Mouse (Mus musculus): ENCODE measurements around the gene Bricd5. TPM values are rescaled to one million over a fixed set of nuclear protein-coding genes. Genes with fewer than 3 reads are reported as not detected.

Bricd5 gene
- total and polyA plus RNA-seq, 3 experiments, result 0.27 to 0.33 TPM; not detected in 1

- no peak for DNase-seq (ENCODE audit: low spot score)
- TF ChIP-seq GATA1 (IDR thresholded peaks at IDR 0.05; ENCODE audit: borderline replicate concordance, low read length) (no peak), TAL1 (conservative IDR thresholded peaks at IDR 0.05; ENCODE audit: low read depth, low read length) (no peak), GATA2 (IDR thresholded peaks at IDR 0.05; ENCODE audit: borderline replicate concordance, low read depth, low read length) (no peak), CTCF (IDR thresholded peaks at IDR 0.05; ENCODE audit: low read depth, low read length) (no peak), POLR2AphosphoS5 (IDR thresholded peaks at IDR 0.05; ENCODE audit: insufficient replicate concordance, low read depth, low read length) (no peak)
- Histone ChIP-seq H3K27me3 (ENCODE audit: insufficient read depth, low read length) (no peaks in the 10 kb centered on the region), H3K4me3 (ENCODE audit: low read depth, low read length) (no peak overlapping the region), H3K4me1 (ENCODE audit: insufficient read depth, low read depth, low read length) (peaks cover 4% of the 10 kb centered on the region; the same call in 1 of the 2 replicates), H3K36me3 (replicated peaks) (peaks cover 100% of the 10 kb centered on the region), H3K9me3 (replicated peaks) (no peaks in the 10 kb centered on the region)
- no peak for ATAC-seq (ENCODE audit: extremely low read depth, insufficient number of reproducible peaks, low FRiP score, poor library complexity, severe bottlenecking)
Measured at GRCm38 (mm10) chr17:24443409-24443808, 30.3 kb upstream of the Bricd5 start.

GRCm38 (mm10) chr17:24446590-24446989 is 27.1 kb upstream of the Bricd5 start:
- no peak for ATAC-seq (ENCODE audit: extremely low read depth, insufficient number of reproducible peaks, low FRiP score, poor library complexity, severe bottlenecking)
- Histone ChIP-seq H3K9me3 (replicated peaks) (no peaks in the 10 kb centered on the region), H3K27me3 (ENCODE audit: insufficient read depth, low read length) (no peaks in the 10 kb centered on the region), H3K4me3 (ENCODE audit: low read depth, low read length) (no peak overlapping the region), H3K36me3 (replicated peaks) (peaks cover 100% of the 10 kb centered on the region), H3K4me1 (ENCODE audit: insufficient read depth, low read depth, low read length) (peaks cover 10% of the 10 kb centered on the region)
- no peak for TF ChIP-seq GATA1 (IDR thresholded peaks at IDR 0.05; ENCODE audit: borderline replicate concordance, low read length)
- TF ChIP-seq POLR2AphosphoS5 (IDR thresholded peaks at IDR 0.05; ENCODE audit: insufficient replicate concordance, low read depth, low read length), result no peak
- no peak for TF ChIP-seq CTCF (IDR thresholded peaks at IDR 0.05; ENCODE audit: low read depth, low read length)
- no peak for TF ChIP-seq TAL1 (conservative IDR thresholded peaks at IDR 0.05; ENCODE audit: low read depth, low read length)
- TF ChIP-seq GATA2 (IDR thresholded peaks at IDR 0.05; ENCODE audit: borderline replicate concordance, low read depth, low read length), result no peak
- DNase-seq (ENCODE audit: low spot score), result no peak

- no peaks in the 10 kb centered on the region for H3K9me3 ChIP-seq (replicated peaks)
- ATAC-seq (ENCODE audit: extremely low read depth, insufficient number of reproducible peaks, low FRiP score, poor library complexity, severe bottlenecking), result no peak
- H3K27me3 ChIP-seq (ENCODE audit: insufficient read depth, low read length), result no peaks in the 10 kb centered on the region
- TF ChIP-seq GATA2 (IDR thresholded peaks at IDR 0.05; ENCODE audit: borderline replicate concordance, low read depth, low read length) (no peak), TAL1 (conservative IDR thresholded peaks at IDR 0.05; ENCODE audit: low read depth, low read length) (no peak), CTCF (IDR thresholded peaks at IDR 0.05; ENCODE audit: low read depth, low read length) (no peak), POLR2AphosphoS5 (IDR thresholded peaks at IDR 0.05; ENCODE audit: insufficient replicate concordance, low read depth, low read length) (no peak), GATA1 (IDR thresholded peaks at IDR 0.05; ENCODE audit: borderline replicate concordance, low read length) (no peak)
- no peak for DNase-seq (ENCODE audit: low spot score)
- H3K36me3 ChIP-seq (replicated peaks), result peaks cover 83% of the 10 kb centered on the region
- H3K4me1 ChIP-seq (ENCODE audit: insufficient read depth, low read depth, low read length), result peaks cover 27% of the 10 kb centered on the region
- H3K4me3 ChIP-seq (ENCODE audit: low read depth, low read length), result no peak overlapping the region
Measured at GRCm38 (mm10) chr17:24449507-24449906, 24.2 kb upstream of the Bricd5 start.

DNA sequence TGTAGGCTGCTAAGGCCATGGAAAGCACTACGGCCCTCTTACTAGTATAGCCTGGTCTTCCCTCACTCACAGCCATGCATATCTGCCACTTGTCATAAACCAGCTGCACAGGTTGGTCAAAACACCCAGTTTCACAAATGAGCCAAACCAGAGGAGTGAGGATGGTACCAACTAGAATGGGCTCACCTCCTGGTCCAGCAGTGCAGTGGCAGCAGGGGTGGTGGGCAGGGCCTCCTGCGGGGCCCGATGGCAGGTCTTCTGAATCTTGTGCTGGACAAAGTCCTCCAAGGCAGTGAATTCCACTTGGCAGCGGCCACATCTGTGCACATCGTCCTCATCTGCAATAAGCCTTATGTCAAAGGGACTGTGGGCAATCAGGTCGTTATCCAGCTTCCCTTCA is 22.5 kb upstream of the Bricd5 start:
- TF ChIP-seq GATA1 (IDR thresholded peaks at IDR 0.05; ENCODE audit: borderline replicate concordance, low read length) (no peak), CTCF (IDR thresholded peaks at IDR 0.05; ENCODE audit: low read depth, low read length) (no peak), POLR2AphosphoS5 (IDR thresholded peaks at IDR 0.05; ENCODE audit: insufficient replicate concordance, low read depth, low read length) (no peak), TAL1 (conservative IDR thresholded peaks at IDR 0.05; ENCODE audit: low read depth, low read length) (no peak), GATA2 (IDR thresholded peaks at IDR 0.05; ENCODE audit: borderline replicate concordance, low read depth, low read length) (no peak)
- no peaks in the 10 kb centered on the region for H3K27me3 ChIP-seq (ENCODE audit: insufficient read depth, low read length)
- no peaks in the 10 kb centered on the region for H3K9me3 ChIP-seq (replicated peaks)
- DNase-seq (ENCODE audit: low spot score), result no peak
- H3K4me1 ChIP-seq (ENCODE audit: insufficient read depth, low read depth, low read length), result peaks cover 32% of the 10 kb centered on the region
- no peak overlapping the region for H3K4me3 ChIP-seq (ENCODE audit: low read depth, low read length)
- H3K36me3 ChIP-seq (replicated peaks), result peaks cover 66% of the 10 kb centered on the region
- ATAC-seq (ENCODE audit: extremely low read depth, insufficient number of reproducible peaks, low FRiP score, poor library complexity, severe bottlenecking), result no peak

DNA sequence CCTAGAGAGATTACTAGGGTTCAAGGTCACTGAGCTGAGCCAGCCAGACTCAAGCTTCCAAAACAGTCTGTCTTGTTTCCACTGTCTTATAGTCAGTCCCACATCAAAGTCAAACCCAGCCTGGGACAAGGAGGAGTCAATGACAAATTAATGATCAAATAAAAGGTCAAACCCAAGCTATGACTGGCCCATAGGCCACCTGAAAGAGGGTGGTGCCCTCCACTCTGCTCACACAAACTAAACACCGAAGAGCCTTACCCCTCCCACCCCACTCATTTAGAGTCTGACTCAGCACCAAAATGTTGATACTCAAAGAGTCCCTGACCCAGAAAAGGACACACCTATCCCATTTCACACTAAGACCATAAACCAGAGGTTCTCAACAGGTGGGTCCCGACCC is 20.3 kb upstream of the Bricd5 start:
- Histone ChIP-seq H3K9me3 (replicated peaks) (no peaks in the 10 kb centered on the region), H3K4me1 (ENCODE audit: insufficient read depth, low read depth, low read length) (peaks cover 32% of the 10 kb centered on the region), H3K36me3 (replicated peaks) (peaks cover 49% of the 10 kb centered on the region), H3K27me3 (ENCODE audit: insufficient read depth, low read length) (no peaks in the 10 kb centered on the region), H3K4me3 (ENCODE audit: low read depth, low read length) (no peak overlapping the region; the same call in 1 of the 2 replicates)
- no peak for TF ChIP-seq GATA2 (IDR thresholded peaks at IDR 0.05; ENCODE audit: borderline replicate concordance, low read depth, low read length)
- TF ChIP-seq CTCF (IDR thresholded peaks at IDR 0.05; ENCODE audit: low read depth, low read length), result no peak
- TF ChIP-seq POLR2AphosphoS5 (IDR thresholded peaks at IDR 0.05; ENCODE audit: insufficient replicate concordance, low read depth, low read length), result no peak
- no peak for TF ChIP-seq TAL1 (conservative IDR thresholded peaks at IDR 0.05; ENCODE audit: low read depth, low read length)
- no peak for TF ChIP-seq GATA1 (IDR thresholded peaks at IDR 0.05; ENCODE audit: borderline replicate concordance, low read length)
- DNase-seq (ENCODE audit: low spot score) (no peak), ATAC-seq (ENCODE audit: extremely low read depth, insufficient number of reproducible peaks, low FRiP score, poor library complexity, severe bottlenecking) (no peak)

- DNase-seq (ENCODE audit: low spot score) (no peak), ATAC-seq (ENCODE audit: extremely low read depth, insufficient number of reproducible peaks, low FRiP score, poor library complexity, severe bottlenecking) (no peak)
- H3K9me3 ChIP-seq (replicated peaks), result no peaks in the 10 kb centered on the region
- peaks cover 32% of the 10 kb centered on the region for H3K4me1 ChIP-seq (ENCODE audit: insufficient read depth, low read depth, low read length)
- no peak for TF ChIP-seq CTCF (IDR thresholded peaks at IDR 0.05; ENCODE audit: low read depth, low read length)
- no peak for TF ChIP-seq GATA2 (IDR thresholded peaks at IDR 0.05; ENCODE audit: borderline replicate concordance, low read depth, low read length)
- TF ChIP-seq POLR2AphosphoS5 (IDR thresholded peaks at IDR 0.05; ENCODE audit: insufficient replicate concordance, low read depth, low read length), result no peak
- TF ChIP-seq GATA1 (IDR thresholded peaks at IDR 0.05; ENCODE audit: borderline replicate concordance, low read length), result no peak
- TF ChIP-seq TAL1 (conservative IDR thresholded peaks at IDR 0.05; ENCODE audit: low read depth, low read length), result no peak
- H3K27me3 ChIP-seq (ENCODE audit: insufficient read depth, low read length), result no peaks in the 10 kb centered on the region
- H3K4me3 ChIP-seq (ENCODE audit: low read depth, low read length), result peak overlapping the region; percentile 76
- H3K36me3 ChIP-seq (replicated peaks), result peaks cover 44% of the 10 kb centered on the region
Measured at GRCm38 (mm10) chr17:24454218-24454755, 19.4 kb upstream of the Bricd5 start.

Measured in G1E (cell line).